Mouse (Mus musculus): ENCODE data around the gene Cxcl10. TPM values are rescaled to one million over a fixed set of nuclear protein-coding genes. Genes with fewer than 3 reads are reported as not detected.
A peak's percentile ranks its signal among the peaks of the same experiment; 100 is the strongest.

Cxcl10 gene
- polyA plus RNA-seq (2015; fragmentation: Nextera tagmentation; extraction: Ambion mirVana): 3.5 and 3.8 TPM in 2 replicates

- peaks cover 14% of the 10 kb centered on the region for H3K4me1 ChIP-seq (ENCODE audit: control insufficient read depth, low read depth, low read length)
- no peaks in the 10 kb centered on the region for H3K36me3 ChIP-seq (ENCODE audit: control insufficient read depth, insufficient read depth)
- peak within 1 kb of the TSS; percentile 60 for H3K4me2 ChIP-seq (ENCODE audit: low read depth, low read length)
- no peaks in the 10 kb centered on the region for H3K9me3 ChIP-seq (replicated peaks; ENCODE audit: control insufficient read depth, low read length)
- ATAC-seq (ENCODE audit: low read depth): peak; percentile 86
- peak within 1 kb of the TSS; percentile 30 for H3K4me3 ChIP-seq (ENCODE audit: low read depth, low read length)
- no peaks in the 10 kb centered on the region for H3K27me3 ChIP-seq (ENCODE audit: control insufficient read depth, insufficient read depth, low read depth, low read length)
- peak within 1 kb of the TSS; percentile 34; the same call in 1 of the 2 replicates for H3K9ac ChIP-seq (ENCODE audit: low read depth, low read length)
- WGBS (ENCODE audit: insufficient replicate concordance): 11% methylated on average over 14 of the region's 14 CpGs
- H3K27ac ChIP-seq (ENCODE audit: low read length): no peak within 1 kb of the TSS
Observed at GRCm38 (mm10) chr5:92348794-92349413, at the start of gene Cxcl10. TSS of gene Cxcl10 (minus strand) at chr5:92348889.

GRCm38 (mm10) chr5:92398153-92398552 lies 49.5 kb upstream of the Cxcl10 start:
- H3K9me3 ChIP-seq (replicated peaks; ENCODE audit: control insufficient read depth, low read length): no peaks in the 10 kb centered on the region
- H3K27me3 ChIP-seq (ENCODE audit: control insufficient read depth, insufficient read depth, low read depth, low read length): peaks cover 3% of the 10 kb centered on the region; the same call in 1 of the 2 replicates
- no peak overlapping the region for H3K4me2 ChIP-seq (ENCODE audit: low read depth, low read length)
- no peak overlapping the region for H3K4me3 ChIP-seq (ENCODE audit: low read depth, low read length)
- H3K4me1 ChIP-seq (ENCODE audit: control insufficient read depth, low read depth, low read length): peaks cover 29% of the 10 kb centered on the region
- no peak overlapping the region for H3K27ac ChIP-seq (ENCODE audit: low read length)
- 19% methylated on average over 5 of the region's 5 CpGs for WGBS (ENCODE audit: insufficient replicate concordance)
- H3K36me3 ChIP-seq (ENCODE audit: control insufficient read depth, insufficient read depth): no peaks in the 10 kb centered on the region
- ATAC-seq (ENCODE audit: low read depth): peak; percentile 57; the same call in 1 of the 2 replicates
- H3K9ac ChIP-seq (ENCODE audit: low read depth, low read length): no peak overlapping the region

- Histone ChIP-seq H3K27ac (ENCODE audit: low read length) (peak overlapping the region; percentile 54; the same call in 1 of the 2 replicates), H3K9ac (ENCODE audit: low read depth, low read length) (no peak overlapping the region), H3K4me3 (ENCODE audit: low read depth, low read length) (no peak overlapping the region), H3K4me1 (ENCODE audit: control insufficient read depth, low read depth, low read length) (peaks cover 31% of the 10 kb centered on the region), H3K36me3 (ENCODE audit: control insufficient read depth, insufficient read depth) (no peaks in the 10 kb centered on the region), H3K4me2 (ENCODE audit: low read depth, low read length) (no peak overlapping the region; the same call in 1 of the 2 replicates), H3K9me3 (replicated peaks; ENCODE audit: control insufficient read depth, low read length) (no peaks in the 10 kb centered on the region), H3K27me3 (ENCODE audit: control insufficient read depth, insufficient read depth, low read depth, low read length) (peaks cover 19% of the 10 kb centered on the region)
- peak; percentile 90 for ATAC-seq (ENCODE audit: low read depth)
- WGBS (ENCODE audit: insufficient replicate concordance): 29% methylated on average over 6 of the region's 6 CpGs
Observed at GRCm38 (mm10) chr5:92396476-92396875, 47.8 kb upstream of the Cxcl10 start.

GRCm38 (mm10) chr5:92395764-92396163 lies 47.1 kb upstream of the Cxcl10 start:
- Histone ChIP-seq H3K36me3 (ENCODE audit: control insufficient read depth, insufficient read depth) (no peaks in the 10 kb centered on the region), H3K9ac (ENCODE audit: low read depth, low read length) (no peak overlapping the region; the same call in 1 of the 2 replicates), H3K27ac (ENCODE audit: low read length) (peak overlapping the region; percentile 40; the same call in 1 of the 2 replicates), H3K27me3 (ENCODE audit: control insufficient read depth, insufficient read depth, low read depth, low read length) (peaks cover 19% of the 10 kb centered on the region), H3K4me2 (ENCODE audit: low read depth, low read length) (no peak overlapping the region; the same call in 1 of the 2 replicates), H3K4me3 (ENCODE audit: low read depth, low read length) (no peak overlapping the region), H3K4me1 (ENCODE audit: control insufficient read depth, low read depth, low read length) (peaks cover 31% of the 10 kb centered on the region), H3K9me3 (replicated peaks; ENCODE audit: control insufficient read depth, low read length) (no peaks in the 10 kb centered on the region)
- WGBS (ENCODE audit: insufficient replicate concordance): 38% methylated on average over 3 of the region's 3 CpGs
- ATAC-seq (ENCODE audit: low read depth): no peak

GRCm38 (mm10) chr5:92393863-92394262 lies 45.2 kb upstream of the Cxcl10 start:
- 0 out of 2 replicates have a peak, but pooled peaks have one; percentile 25 for ATAC-seq (ENCODE audit: low read depth)
- H3K4me1 ChIP-seq (ENCODE audit: control insufficient read depth, low read depth, low read length): peaks cover 31% of the 10 kb centered on the region
- no peak overlapping the region for H3K4me2 ChIP-seq (ENCODE audit: low read depth, low read length)
- no peaks in the 10 kb centered on the region for H3K9me3 ChIP-seq (replicated peaks; ENCODE audit: control insufficient read depth, low read length)
- H3K27ac ChIP-seq (ENCODE audit: low read length): no peak overlapping the region
- H3K9ac ChIP-seq (ENCODE audit: low read depth, low read length): no peak overlapping the region
- peaks cover 25% of the 10 kb centered on the region for H3K27me3 ChIP-seq (ENCODE audit: control insufficient read depth, insufficient read depth, low read depth, low read length)
- no peaks in the 10 kb centered on the region for H3K36me3 ChIP-seq (ENCODE audit: control insufficient read depth, insufficient read depth)
- 22% methylated on average over 10 of the region's 10 CpGs for WGBS (ENCODE audit: insufficient replicate concordance)
- no peak overlapping the region for H3K4me3 ChIP-seq (ENCODE audit: low read depth, low read length)

- H3K27ac ChIP-seq (ENCODE audit: low read length): no peak overlapping the region
- H3K4me3 ChIP-seq (ENCODE audit: low read depth, low read length): peak overlapping the region; percentile 42
- peaks cover 26% of the 10 kb centered on the region for H3K4me1 ChIP-seq (ENCODE audit: control insufficient read depth, low read depth, low read length)
- ATAC-seq (ENCODE audit: low read depth): no peak
- H3K36me3 ChIP-seq (ENCODE audit: control insufficient read depth, insufficient read depth): no peaks in the 10 kb centered on the region
- WGBS (ENCODE audit: insufficient replicate concordance): 37% methylated on average over 18 of the region's 18 CpGs
- H3K9me3 ChIP-seq (replicated peaks; ENCODE audit: control insufficient read depth, low read length): no peaks in the 10 kb centered on the region
- peak overlapping the region; percentile 56 for H3K4me2 ChIP-seq (ENCODE audit: low read depth, low read length)
- peaks cover 25% of the 10 kb centered on the region for H3K27me3 ChIP-seq (ENCODE audit: control insufficient read depth, insufficient read depth, low read depth, low read length)
- no peak overlapping the region for H3K9ac ChIP-seq (ENCODE audit: low read depth, low read length)
Observed at GRCm38 (mm10) chr5:92392542-92392941, 43.9 kb upstream of the Cxcl10 start.

GRCm38 (mm10) chr5:92390615-92391014 lies 41.9 kb upstream of the Cxcl10 start:
- Histone ChIP-seq H3K27me3 (ENCODE audit: control insufficient read depth, insufficient read depth, low read depth, low read length) (peaks cover 25% of the 10 kb centered on the region), H3K9ac (ENCODE audit: low read depth, low read length) (no peak overlapping the region), H3K9me3 (replicated peaks; ENCODE audit: control insufficient read depth, low read length) (no peaks in the 10 kb centered on the region), H3K4me3 (ENCODE audit: low read depth, low read length) (no peak overlapping the region), H3K4me1 (ENCODE audit: control insufficient read depth, low read depth, low read length) (peaks cover 13% of the 10 kb centered on the region), H3K36me3 (ENCODE audit: control insufficient read depth, insufficient read depth) (no peaks in the 10 kb centered on the region), H3K4me2 (ENCODE audit: low read depth, low read length) (no peak overlapping the region), H3K27ac (ENCODE audit: low read length) (no peak overlapping the region)
- WGBS (ENCODE audit: insufficient replicate concordance): 57% methylated on average over 8 of the region's 8 CpGs
- no peak for ATAC-seq (ENCODE audit: low read depth)

GRCm38 (mm10) chr5:92389977-92390376 lies 41.3 kb upstream of the Cxcl10 start:
- no peak overlapping the region for H3K27ac ChIP-seq (ENCODE audit: low read length)
- H3K27me3 ChIP-seq (ENCODE audit: control insufficient read depth, insufficient read depth, low read depth, low read length): peaks cover 25% of the 10 kb centered on the region
- 56% methylated on average over 2 of the region's 2 CpGs for WGBS (ENCODE audit: insufficient replicate concordance)
- no peak overlapping the region for H3K4me3 ChIP-seq (ENCODE audit: low read depth, low read length)
- H3K9me3 ChIP-seq (replicated peaks; ENCODE audit: control insufficient read depth, low read length): no peaks in the 10 kb centered on the region
- H3K36me3 ChIP-seq (ENCODE audit: control insufficient read depth, insufficient read depth): no peaks in the 10 kb centered on the region
- no peak overlapping the region for H3K4me2 ChIP-seq (ENCODE audit: low read depth, low read length)
- no peak for ATAC-seq (ENCODE audit: low read depth)
- no peak overlapping the region for H3K9ac ChIP-seq (ENCODE audit: low read depth, low read length)
- peaks cover 8% of the 10 kb centered on the region for H3K4me1 ChIP-seq (ENCODE audit: control insufficient read depth, low read depth, low read length)

- Histone ChIP-seq H3K27me3 (ENCODE audit: control insufficient read depth, insufficient read depth, low read depth, low read length) (peaks cover 15% of the 10 kb centered on the region), H3K4me2 (ENCODE audit: low read depth, low read length) (no peak overlapping the region), H3K4me1 (ENCODE audit: control insufficient read depth, low read depth, low read length) (no peaks in the 10 kb centered on the region), H3K9me3 (replicated peaks; ENCODE audit: control insufficient read depth, low read length) (no peaks in the 10 kb centered on the region), H3K36me3 (ENCODE audit: control insufficient read depth, insufficient read depth) (no peaks in the 10 kb centered on the region), H3K4me3 (ENCODE audit: low read depth, low read length) (no peak overlapping the region), H3K9ac (ENCODE audit: low read depth, low read length) (no peak overlapping the region), H3K27ac (ENCODE audit: low read length) (no peak overlapping the region)
- ATAC-seq (ENCODE audit: low read depth): no peak
- WGBS (ENCODE audit: insufficient replicate concordance): 61% methylated on average over 11 of the region's 11 CpGs
Observed at GRCm38 (mm10) chr5:92387433-92387832, 38.7 kb upstream of the Cxcl10 start.

Measured in liver, embryonic 16.5 days (tissue).